Mouse (Mus musculus) heart, embryonic 13.5 days (tissue): ENCODE measurements around the gene Shank2. TPM values are rescaled to one million over a fixed set of nuclear protein-coding genes. Genes with fewer than 3 reads are reported as not detected.

ENCODE experiments used
- ATAC-seq: fragments of 200-750 bp; cut with Nextera tagmentation; 2 replicates; pipeline ENCODE4 v1.8.0; 2017; ENCODE audit warnings: moderate TSS enrichment; ENCODE audit not compliant: insufficient number of reproducible peaks, low FRiP score, low TSS enrichment; ENCODE audit errors: extremely low read depth
- H3K27ac ChIP-seq: fragments of 300-500 bp; sonication (generic); replicated peaks from 2 replicates; pipeline ENCODE4 v1.5.1; 2015; ENCODE audit warnings: moderate library complexity, mild to moderate bottlenecking, inconsistent platforms
- H3K27me3 ChIP-seq: fragments of 300-500 bp; sonication (generic); replicated peaks from 2 replicates; pipeline ENCODE4 v1.6.1; 2015; ENCODE audit warnings: mild to moderate bottlenecking, inconsistent platforms
- H3K36me3 ChIP-seq: fragments of 300-500 bp; sonication (generic); 2 replicates; pipeline ENCODE4 v1.6.1; 2015; ENCODE audit warnings: mild to moderate bottlenecking, inconsistent platforms
- H3K4me1 ChIP-seq: fragments of 300-500 bp; sonication (generic); 2 replicates; pipeline ENCODE4 v1.6.1; 2015; ENCODE audit warnings: inconsistent platforms
- H3K4me2 ChIP-seq: fragments of 300-500 bp; sonication (generic); 2 replicates; pipeline ENCODE4 v1.6.1; 2015; ENCODE audit warnings: inconsistent platforms, mild to moderate bottlenecking, moderate library complexity
- H3K4me3 ChIP-seq: fragments of 300-500 bp; sonication (generic); 2 replicates; pipeline ENCODE4 v1.5.1; 2015; ENCODE audit warnings: moderate library complexity, mild to moderate bottlenecking, inconsistent platforms
- H3K9ac ChIP-seq: fragments of 300-500 bp; sonication (generic); 2 replicates; pipeline ENCODE4 v1.6.1; 2015; ENCODE audit warnings: inconsistent platforms, mild to moderate bottlenecking, moderate library complexity
- H3K9me3 ChIP-seq: fragments of 300-500 bp; sonication (generic); 2 replicates; pipeline ENCODE4 v1.6.1; 2016; ENCODE audit warnings: inconsistent platforms
- WGBS: fragments of 180-500 bp; shearing (Covaris S2); methylation state at CpG from one replicate; pipeline ENCODE4 v1.1.7; 2015; ENCODE audit warnings: mixed read lengths; 5-methylcytosine and 5-hydroxymethylcytosine counted together
- polyA plus RNA-seq: library from polyadenylated mRNA; unstranded; fragments of >200 nt; fragmentation: Nextera tagmentation; extraction: Ambion mirVana; gene quantifications from 2 replicates; pipeline ENCODE4 v1.2.1, GENCODE M21; 2015

Shank2 gene
- polyA plus RNA-seq, 1 experiment from 2014 or later: 0.37 TPM

DNA sequence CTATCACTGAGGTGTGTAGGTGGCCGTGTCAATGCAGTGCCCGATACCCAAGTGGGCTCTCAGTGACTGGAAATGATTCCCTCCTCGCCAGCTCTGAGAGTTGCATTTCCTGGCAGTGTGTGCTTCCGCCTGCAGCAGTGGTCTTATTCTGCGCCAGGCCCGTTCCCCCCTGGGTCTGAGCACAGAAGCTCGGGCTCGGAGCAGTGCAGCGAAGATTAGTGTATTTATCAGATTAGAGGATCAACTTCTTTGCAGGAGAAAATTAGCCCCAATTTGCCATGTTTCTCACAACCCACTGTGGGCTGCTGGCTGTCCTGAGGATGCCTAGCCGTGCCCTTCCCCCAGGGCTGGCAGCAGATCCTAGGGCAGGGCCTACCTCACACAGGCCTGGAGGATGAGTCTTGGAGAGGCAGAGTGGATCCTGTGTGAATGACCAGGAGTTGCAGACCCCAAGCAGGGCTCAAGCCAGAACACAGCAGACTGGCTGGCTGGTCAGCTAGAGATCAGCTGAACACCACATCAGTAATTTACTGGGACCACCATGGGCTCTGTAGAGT, 306.2 kb downstream of the Shank2 start:
- Histone ChIP-seq H3K36me3 (no peaks in the 10 kb centered on the region), H3K9me3 (no peaks in the 10 kb centered on the region), H3K27me3 (no peaks in the 10 kb centered on the region), H3K4me2 (no peak overlapping the region), H3K27ac (no peak overlapping the region), H3K9ac (no peak overlapping the region), H3K4me1 (no peaks in the 10 kb centered on the region), H3K4me3 (no peak overlapping the region)
- WGBS: 66% methylated on average over 10 of the region's 10 CpGs
- ATAC-seq: no peak

DNA sequence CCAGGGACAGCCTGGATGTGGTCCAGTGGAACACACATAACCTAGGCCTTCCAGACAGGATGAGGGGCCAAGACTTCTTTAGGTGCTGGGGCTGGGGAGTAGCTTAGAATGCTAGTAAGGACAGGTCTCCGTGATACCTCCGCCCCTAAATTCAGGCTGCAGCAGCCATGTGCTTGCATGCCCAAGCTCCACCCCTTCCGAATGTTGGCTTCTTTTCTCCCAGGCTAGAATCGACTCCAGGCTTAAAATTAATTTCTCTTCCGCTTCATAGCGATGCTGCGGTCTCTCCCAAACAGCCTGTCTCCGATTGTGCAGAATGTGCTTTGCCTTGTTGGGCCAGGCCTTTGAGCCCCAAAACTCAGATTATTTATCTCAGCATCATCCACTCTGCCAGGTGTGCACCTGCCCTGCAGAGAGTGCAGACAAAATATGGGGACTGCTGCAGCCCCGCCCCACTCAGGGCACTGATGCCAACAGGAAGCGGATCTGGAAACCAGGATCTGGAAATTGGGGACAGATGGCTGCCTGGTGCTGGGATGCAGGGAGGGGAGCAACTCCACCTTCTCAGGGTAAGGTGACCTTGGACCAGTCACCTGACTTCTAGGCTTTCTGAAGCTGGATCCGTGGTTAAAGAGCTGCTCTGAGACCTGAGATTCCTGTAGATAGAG, 312.8 kb downstream of the Shank2 start:
- Histone ChIP-seq H3K4me3 (no peak overlapping the region), H3K4me2 (no peak overlapping the region), H3K27me3 (no peaks in the 10 kb centered on the region; the same call in none of the 2 replicates), H3K27ac (no peak overlapping the region), H3K4me1 (no peaks in the 10 kb centered on the region), H3K36me3 (no peaks in the 10 kb centered on the region), H3K9ac (no peak overlapping the region), H3K9me3 (no peaks in the 10 kb centered on the region)
- no peak for ATAC-seq
- WGBS: 76% methylated on average over 11 of the region's 11 CpGs

DNA sequence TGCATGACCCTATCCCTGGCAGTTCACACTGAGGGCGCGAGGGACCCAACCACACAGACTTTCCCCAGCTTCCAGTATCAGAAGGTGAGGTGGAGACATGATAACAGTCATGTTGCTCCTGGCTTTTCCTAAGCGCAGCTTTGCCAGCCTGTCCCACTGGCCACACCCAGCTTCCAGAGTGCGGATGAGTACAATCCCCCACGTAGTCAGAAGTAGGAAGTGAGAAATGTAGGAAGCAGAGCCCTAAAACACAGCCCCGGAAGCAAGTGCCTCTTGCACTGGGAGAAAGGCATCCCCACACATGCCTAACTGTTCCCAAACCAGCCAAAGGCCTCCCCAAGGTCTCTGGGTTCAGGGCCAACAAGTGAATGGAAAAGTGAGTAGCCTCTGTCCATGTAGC, 314.5 kb downstream of the Shank2 start:
- no peak overlapping the region for H3K27ac ChIP-seq
- no peaks in the 10 kb centered on the region for H3K36me3 ChIP-seq
- H3K4me3 ChIP-seq: no peak overlapping the region
- H3K4me1 ChIP-seq: no peaks in the 10 kb centered on the region
- WGBS: 76% methylated on average over 6 of the region's 6 CpGs
- no peaks in the 10 kb centered on the region; the same call in none of the 2 replicates for H3K27me3 ChIP-seq
- H3K4me2 ChIP-seq: no peak overlapping the region
- no peak overlapping the region for H3K9ac ChIP-seq
- no peak for ATAC-seq
- no peaks in the 10 kb centered on the region for H3K9me3 ChIP-seq

DNA sequence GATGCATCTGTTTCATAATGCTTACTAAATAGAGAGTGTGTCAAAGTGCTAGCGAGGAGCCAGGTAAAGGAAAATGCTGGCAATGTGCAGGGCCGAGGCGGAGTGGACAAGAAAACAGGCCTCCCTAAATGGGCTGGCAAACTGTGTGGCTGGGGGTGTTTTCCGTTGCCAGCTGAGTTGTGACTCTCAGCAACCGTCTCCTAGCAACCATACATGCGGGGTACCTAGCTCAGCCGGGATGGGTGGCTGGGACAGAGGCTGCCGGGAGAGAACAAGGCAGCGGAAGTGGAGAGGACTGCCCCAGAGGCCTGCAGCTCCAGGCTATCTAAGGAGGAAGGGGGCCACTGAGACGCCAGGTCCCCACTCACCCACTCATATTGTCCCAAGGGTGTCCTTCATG, 315.1 kb downstream of the Shank2 start:
- Histone ChIP-seq H3K27ac (no peak overlapping the region), H3K4me2 (no peak overlapping the region), H3K9ac (no peak overlapping the region), H3K36me3 (no peaks in the 10 kb centered on the region), H3K9me3 (no peaks in the 10 kb centered on the region), H3K27me3 (no peaks in the 10 kb centered on the region; the same call in none of the 2 replicates), H3K4me3 (no peak overlapping the region), H3K4me1 (no peaks in the 10 kb centered on the region)
- ATAC-seq: no peak
- 33% methylated on average over 10 of the region's 10 CpGs for WGBS

DNA sequence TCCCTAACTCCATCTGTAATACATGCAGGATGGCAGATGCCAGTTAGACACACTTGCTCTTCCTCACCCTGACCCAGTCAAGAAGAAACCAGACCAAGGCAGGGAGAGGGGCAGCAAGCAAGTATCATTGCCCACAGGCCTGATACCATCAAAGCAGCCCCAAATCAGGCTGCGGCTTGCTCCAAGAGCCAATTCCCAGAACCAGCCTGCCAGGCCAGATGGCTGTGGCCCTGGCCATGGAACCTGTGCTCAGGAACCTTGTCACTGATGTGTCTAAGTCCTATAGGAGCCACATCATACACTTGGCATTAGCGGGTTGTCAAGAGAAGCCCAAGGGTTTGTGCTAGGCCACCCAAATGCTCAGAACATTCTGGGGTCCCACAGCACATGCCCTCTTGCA, 322.3 kb downstream of the Shank2 start:
- H3K36me3 ChIP-seq: no peaks in the 10 kb centered on the region
- WGBS: 95% methylated on average over 2 of the region's 2 CpGs
- no peak for ATAC-seq

DNA sequence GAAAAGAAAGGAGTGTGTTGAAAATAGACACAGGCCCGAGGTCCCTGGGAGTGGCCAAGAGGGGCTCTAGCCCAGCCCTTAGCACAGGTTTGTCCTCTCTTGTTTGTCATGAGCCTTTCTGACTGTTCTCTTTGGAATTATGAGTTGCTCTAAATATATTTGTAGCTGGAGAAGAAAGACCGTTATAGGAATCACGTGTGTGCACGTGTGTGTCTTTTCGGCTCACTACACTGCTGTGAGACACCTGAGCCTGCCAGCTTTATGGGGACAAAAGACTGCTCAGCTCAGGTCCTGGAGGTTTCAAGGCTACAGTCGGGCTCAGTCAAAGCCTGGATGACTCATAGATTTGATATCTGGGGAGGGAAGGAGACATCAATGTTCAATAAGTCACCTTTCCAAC, 323.1 kb downstream of the Shank2 start:
- Histone ChIP-seq H3K27me3 (no peaks in the 10 kb centered on the region), H3K9me3 (no peaks in the 10 kb centered on the region), H3K9ac (no peak overlapping the region), H3K36me3 (no peaks in the 10 kb centered on the region), H3K4me1 (no peaks in the 10 kb centered on the region), H3K27ac (no peak overlapping the region), H3K4me3 (no peak overlapping the region), H3K4me2 (no peak overlapping the region)
- 72% methylated on average over 6 of the region's 6 CpGs for WGBS
- no peak for ATAC-seq

More for the DNA sequence above, 322.3 kb downstream of the Shank2 start:
- no peak overlapping the region for H3K27ac ChIP-seq
- no peaks in the 10 kb centered on the region for H3K27me3 ChIP-seq
- H3K4me1 ChIP-seq: no peaks in the 10 kb centered on the region
- no peak overlapping the region for H3K9ac ChIP-seq
- no peaks in the 10 kb centered on the region for H3K9me3 ChIP-seq
- no peak overlapping the region for H3K4me3 ChIP-seq
- H3K4me2 ChIP-seq: no peak overlapping the region

DNA sequence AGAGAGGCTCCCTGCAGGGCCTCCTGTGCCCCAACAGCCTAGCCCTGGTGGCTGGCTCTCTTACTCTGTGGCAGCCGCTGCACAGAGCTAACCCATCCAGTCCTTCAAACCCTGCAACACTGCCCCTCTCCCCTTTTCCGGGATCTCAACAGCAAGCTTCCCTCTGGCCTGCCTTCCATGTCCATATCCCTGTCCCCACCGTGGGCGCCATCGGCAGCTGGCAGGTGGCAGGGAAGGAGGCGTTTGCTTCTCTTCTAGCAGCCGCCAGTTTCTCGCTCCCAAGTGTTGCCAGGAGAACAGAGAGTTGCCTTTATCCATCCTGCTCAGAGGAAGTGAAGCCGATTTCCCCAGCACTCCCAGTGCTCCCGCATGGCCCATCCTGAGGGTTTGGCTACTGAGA, 323.9 kb downstream of the Shank2 start:
- ATAC-seq: no peak
- no peak overlapping the region for H3K9ac ChIP-seq
- no peak overlapping the region for H3K4me3 ChIP-seq
- WGBS: 84% methylated on average over 10 of the region's 10 CpGs
- no peak overlapping the region for H3K4me2 ChIP-seq
- no peaks in the 10 kb centered on the region for H3K36me3 ChIP-seq
- H3K4me1 ChIP-seq: no peaks in the 10 kb centered on the region
- no peak overlapping the region for H3K27ac ChIP-seq
- no peaks in the 10 kb centered on the region for H3K9me3 ChIP-seq
- no peaks in the 10 kb centered on the region for H3K27me3 ChIP-seq

DNA sequence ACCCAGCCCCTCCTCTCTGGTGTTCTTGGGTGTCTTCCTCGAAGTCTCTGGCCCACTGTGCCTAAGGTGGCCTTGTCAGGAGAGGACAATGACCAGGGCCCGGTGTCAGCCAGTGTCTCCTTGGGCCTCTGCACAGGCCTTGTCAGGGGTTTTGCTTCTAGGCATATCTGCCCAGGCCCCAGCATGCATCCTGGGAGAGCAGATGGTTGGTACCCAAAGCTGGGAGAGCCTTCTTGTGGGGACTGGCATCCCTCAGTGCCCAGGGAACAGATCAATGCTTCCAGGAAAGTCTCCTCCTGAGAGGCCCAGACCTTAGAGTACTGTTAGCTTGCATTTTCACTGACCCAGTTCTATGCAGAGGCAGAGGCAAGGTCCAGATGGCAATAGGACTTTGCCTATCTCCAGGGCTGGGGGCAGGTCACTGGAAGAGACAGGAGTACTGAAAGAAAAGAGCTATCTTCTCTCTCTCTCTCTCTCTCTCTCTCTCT, 327.7 kb downstream of the Shank2 start:
- H3K27ac ChIP-seq: no peak overlapping the region

DNA sequence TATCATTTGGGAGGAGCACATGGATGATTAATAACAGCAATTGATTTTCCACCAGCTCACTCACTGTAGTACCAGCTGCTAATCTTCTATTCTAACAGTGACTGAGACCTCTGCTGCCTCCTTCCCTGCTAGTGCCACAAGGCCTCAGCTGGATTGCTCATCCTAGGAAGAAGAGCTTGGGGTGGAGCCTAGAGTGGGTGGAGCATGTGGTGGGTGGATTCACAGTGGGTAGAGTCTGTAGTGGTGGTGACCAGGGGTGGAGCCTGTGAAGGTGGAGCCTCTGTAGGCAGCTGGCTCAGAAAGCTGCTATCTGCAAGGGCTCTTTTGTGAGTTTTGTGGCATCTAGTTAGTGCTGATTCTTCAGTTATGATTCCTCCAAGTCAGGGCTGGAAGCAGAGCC, 334.9 kb downstream of the Shank2 start:
- H3K36me3 ChIP-seq: no peaks in the 10 kb centered on the region

More for the DNA sequence above, 327.7 kb downstream of the Shank2 start:
- ATAC-seq: no peak
- Histone ChIP-seq H3K4me2 (no peak overlapping the region), H3K4me3 (no peak overlapping the region), H3K4me1 (no peaks in the 10 kb centered on the region), H3K27me3 (no peaks in the 10 kb centered on the region), H3K36me3 (no peaks in the 10 kb centered on the region), H3K9me3 (no peaks in the 10 kb centered on the region), H3K9ac (no peak overlapping the region)
- WGBS: 70% methylated on average over 2 of the region's 2 CpGs

DNA sequence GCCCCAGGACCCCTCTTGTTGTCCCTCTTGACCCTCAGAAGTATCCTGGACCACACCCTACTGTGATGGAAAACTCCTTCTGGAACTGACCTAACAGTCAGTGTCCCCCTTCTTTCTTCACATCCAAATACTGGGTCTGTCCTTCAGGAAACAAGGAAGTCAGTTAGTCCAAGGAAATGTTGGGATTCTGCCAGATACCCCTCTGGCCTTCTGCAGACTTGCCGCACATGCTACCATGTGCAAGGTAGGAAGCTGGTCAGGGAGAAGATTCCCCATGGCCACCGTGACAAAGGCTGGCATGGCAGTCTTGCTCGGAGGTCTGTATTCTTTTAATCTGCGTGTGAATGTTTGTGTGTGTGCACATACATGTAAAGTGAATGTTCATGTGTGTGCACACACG, 337.0 kb downstream of the Shank2 start:
- no peak overlapping the region for H3K9ac ChIP-seq
- no peaks in the 10 kb centered on the region; the same call in 1 of the 2 replicates for H3K27me3 ChIP-seq
- 79% methylated on average over 5 of the region's 5 CpGs for WGBS
- no peak overlapping the region for H3K4me2 ChIP-seq
- no peak overlapping the region for H3K27ac ChIP-seq
- ATAC-seq: no peak
- H3K4me3 ChIP-seq: no peak overlapping the region
- no peaks in the 10 kb centered on the region for H3K9me3 ChIP-seq
- H3K36me3 ChIP-seq: no peaks in the 10 kb centered on the region
- H3K4me1 ChIP-seq: no peaks in the 10 kb centered on the region

More for the DNA sequence above, 334.9 kb downstream of the Shank2 start:
- no peaks in the 10 kb centered on the region for H3K4me1 ChIP-seq
- no peak for ATAC-seq
- no peaks in the 10 kb centered on the region for H3K9me3 ChIP-seq
- H3K27ac ChIP-seq: no peak overlapping the region
- H3K4me3 ChIP-seq: no peak overlapping the region
- no peaks in the 10 kb centered on the region; the same call in 1 of the 2 replicates for H3K27me3 ChIP-seq
- no peak overlapping the region for H3K9ac ChIP-seq
- no peak overlapping the region for H3K4me2 ChIP-seq

DNA sequence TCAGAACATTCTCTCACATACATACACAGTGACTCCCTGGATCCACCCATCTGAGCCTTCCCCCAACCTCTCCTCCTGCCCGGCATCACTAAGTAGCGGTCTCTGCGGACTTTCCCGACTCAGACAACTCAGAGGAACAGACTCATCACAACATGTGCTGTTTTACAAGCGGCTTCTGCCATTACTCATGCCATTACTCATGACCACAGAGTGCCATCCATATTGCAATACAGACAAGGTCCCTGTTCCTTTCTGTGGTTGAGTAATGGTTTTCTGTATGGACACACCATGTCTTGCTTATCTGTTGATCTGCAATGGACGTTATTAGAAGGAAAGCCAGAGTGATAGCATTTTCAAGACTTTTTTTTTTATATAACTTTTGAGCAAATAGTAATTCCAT, 338.6 kb downstream of the Shank2 start:
- no peak overlapping the region for H3K4me3 ChIP-seq
- H3K9me3 ChIP-seq: no peaks in the 10 kb centered on the region
- H3K27ac ChIP-seq: no peak overlapping the region
- no peak for ATAC-seq
- H3K36me3 ChIP-seq: no peaks in the 10 kb centered on the region
- no peaks in the 10 kb centered on the region; the same call in 1 of the 2 replicates for H3K27me3 ChIP-seq
- no peaks in the 10 kb centered on the region for H3K4me1 ChIP-seq
- H3K9ac ChIP-seq: no peak overlapping the region
- H3K4me2 ChIP-seq: no peak overlapping the region
- WGBS: 80% methylated on average over 6 of the region's 6 CpGs

DNA sequence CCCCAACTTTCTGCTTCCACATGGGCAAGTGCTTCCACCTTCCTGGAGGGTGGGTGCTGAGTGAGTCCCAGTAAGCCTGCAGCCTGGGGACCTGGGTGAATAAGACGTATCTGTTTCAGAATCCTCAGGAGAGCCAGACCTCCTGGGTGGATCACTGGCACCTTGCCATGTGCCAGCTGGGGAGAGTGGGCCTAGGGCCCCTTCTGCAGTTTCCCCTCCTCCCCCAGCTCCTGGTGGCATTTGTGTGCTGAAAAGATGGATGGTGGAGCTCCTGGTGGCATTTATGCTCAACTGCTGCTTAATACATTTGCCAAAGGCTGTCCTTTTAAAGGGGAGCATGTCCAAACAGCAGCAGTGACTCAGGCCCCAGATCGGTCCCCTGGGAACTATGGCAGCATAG, 364.4 kb downstream of the Shank2 start:
- Histone ChIP-seq H3K9ac (no peak overlapping the region), H3K27me3 (no peaks in the 10 kb centered on the region), H3K4me3 (no peak overlapping the region), H3K27ac (no peak overlapping the region), H3K9me3 (no peaks in the 10 kb centered on the region), H3K36me3 (no peaks in the 10 kb centered on the region), H3K4me1 (no peaks in the 10 kb centered on the region), H3K4me2 (no peak overlapping the region)
- 59% methylated on average over 2 of the region's 2 CpGs for WGBS
- no peak for ATAC-seq
